Mouse (Mus musculus) erythroblast, embryonic 14.5 days (primary cell): ENCODE measurements around the gene Trib3.

Source experiments
- GATA1 ChIP-seq: IDR thresholded peaks from 2 replicates; pipeline ENCODE4 v1.6.1; 2012; ENCODE audit warnings: low read length, inconsistent platforms, mixed read lengths
- TAL1 ChIP-seq: IDR thresholded peaks from 3 replicates; pipeline ENCODE4 v1.6.1; 2012; ENCODE audit warnings: low read length, inconsistent platforms, mixed read lengths

DNA sequence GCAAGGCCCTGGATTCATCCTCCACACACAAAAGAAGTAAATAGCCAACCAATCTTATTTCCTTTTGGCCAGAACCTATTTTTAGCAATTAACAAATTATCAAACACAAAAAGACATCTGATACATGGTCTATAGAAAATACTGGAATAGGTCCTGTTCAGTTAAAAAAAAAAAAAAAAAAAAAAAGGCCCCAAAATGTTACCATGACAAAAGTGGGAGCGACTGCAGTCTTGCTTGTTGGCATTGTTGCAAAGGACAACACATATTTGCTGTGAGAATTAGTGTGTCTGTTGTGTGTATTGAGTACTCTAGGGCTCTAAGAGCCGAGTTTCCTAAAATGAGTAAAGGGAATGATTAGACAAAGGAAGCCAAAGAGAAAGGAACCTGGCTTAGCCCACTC lies 51.4 kb downstream of the Trib3 start:
- no peak for TF ChIP-seq GATA1
- no peak for TF ChIP-seq TAL1
